Mouse (Mus musculus) small intestine, adult 2 months (tissue): Measurements from ENCODE around the gene C1qb. TPM values are rescaled to one million over a fixed set of nuclear protein-coding genes. Genes with fewer than 3 reads are reported as not detected.

Source experiments
- H3K27ac ChIP-seq: fragments of 200-500 bp; 2 replicates; pipeline ENCODE4 v1.5.1; 2012; ENCODE audit warnings: low read depth, low read length, control low read depth, inconsistent platforms; ENCODE audit not compliant: insufficient read depth
- H3K27me3 ChIP-seq: fragments of 200-500 bp; 2 replicates; pipeline ENCODE4 v1.6.1; 2012; ENCODE audit warnings: mild to moderate bottlenecking, moderate library complexity, low read length, inconsistent platforms; ENCODE audit not compliant: control insufficient read depth, insufficient read depth
- H3K36me3 ChIP-seq: fragments of 200-500 bp; 2 replicates; pipeline ENCODE4 v1.6.1; 2012; ENCODE audit warnings: mild to moderate bottlenecking, low read length, control low read depth, inconsistent platforms; ENCODE audit not compliant: control insufficient read depth, insufficient read depth
- H3K4me1 ChIP-seq: fragments of 200-500 bp; 2 replicates; pipeline ENCODE4 v1.6.1; 2012; ENCODE audit warnings: low read length, inconsistent platforms, mixed read lengths; ENCODE audit not compliant: control insufficient read depth, insufficient read depth, insufficient read length
- H3K4me3 ChIP-seq: fragments of 200-500 bp; 2 replicates; pipeline ENCODE4 v1.5.1; 2012; ENCODE audit warnings: low read depth, mild to moderate bottlenecking, control low read depth, inconsistent platforms, low read length, moderate library complexity
- CTCF ChIP-seq: fragments of 200-500 bp; IDR thresholded peaks from 2 replicates; pipeline ENCODE4 v1.5.1; 2012; ENCODE audit warnings: low read depth, mild to moderate bottlenecking, control low read depth, inconsistent platforms, low read length, moderate library complexity, mixed read lengths; ENCODE audit not compliant: insufficient replicate concordance, insufficient read length; ENCODE audit errors: extremely low read depth
- POLR2A ChIP-seq: fragments of 200-500 bp; IDR thresholded peaks from 2 replicates; pipeline ENCODE4 v1.6.1; 2012; ENCODE audit warnings: low read depth, mild to moderate bottlenecking, control low read depth, inconsistent platforms, low read length, moderate library complexity
- WGBS: fragments of 180-500 bp; shearing (Covaris S2); methylation state at CpG from one replicate; pipeline ENCODE4 v1.1.7; 2018; 5-methylcytosine and 5-hydroxymethylcytosine counted together
- polyA plus RNA-seq: library from polyadenylated mRNA; depleted of rRNA; stranded (reverse); fragments of >200 nt; gene quantifications from 2 replicates; pipeline ENCODE4 v1.2.3, GENCODE M21; 2012

C1qb gene
- polyA plus RNA-seq, 1 experiment: 71.3 TPM

GRCm38 (mm10) chr4:136863517-136863916 is 22.5 kb downstream of the C1qb start:
- Histone ChIP-seq H3K27ac (no peak overlapping the region), H3K36me3 (no peaks in the 10 kb centered on the region), H3K4me3 (no peak overlapping the region), H3K4me1 (peaks cover 6% of the 10 kb centered on the region; the same call in 1 of the 2 replicates), H3K27me3 (no peaks in the 10 kb centered on the region)
- no peak for TF ChIP-seq POLR2A
- TF ChIP-seq CTCF: no peak
- 40% methylated on average over 9 of the region's 9 CpGs for WGBS

- 89% methylated on average over 2 of the region's 2 CpGs for WGBS
- TF ChIP-seq POLR2A (no peak), CTCF (no peak)
Observed at GRCm38 (mm10) chr4:136862411-136862810, 23.6 kb downstream of the C1qb start.

GRCm38 (mm10) chr4:136861806-136862205 is 24.2 kb downstream of the C1qb start:
- Histone ChIP-seq H3K27me3 (no peaks in the 10 kb centered on the region), H3K4me1 (no peaks in the 10 kb centered on the region; the same call in 1 of the 2 replicates), H3K27ac (no peak overlapping the region), H3K4me3 (no peak overlapping the region), H3K36me3 (no peaks in the 10 kb centered on the region)
- WGBS: 15% methylated on average over 17 of the region's 17 CpGs
- TF ChIP-seq POLR2A (no peak), CTCF (no peak)

More at GRCm38 (mm10) chr4:136862411-136862810, 23.6 kb downstream of the C1qb start:
- no peaks in the 10 kb centered on the region for H3K27me3 ChIP-seq
- H3K4me3 ChIP-seq: no peak overlapping the region
- no peaks in the 10 kb centered on the region for H3K36me3 ChIP-seq
- H3K27ac ChIP-seq: no peak overlapping the region
- no peaks in the 10 kb centered on the region; the same call in 1 of the 2 replicates for H3K4me1 ChIP-seq

- H3K4me1 ChIP-seq: no peaks in the 10 kb centered on the region; the same call in 1 of the 2 replicates
- no peaks in the 10 kb centered on the region for H3K27me3 ChIP-seq
- H3K36me3 ChIP-seq: no peaks in the 10 kb centered on the region
- 87% methylated on average over 7 of the region's 7 CpGs for WGBS
- no peak overlapping the region for H3K27ac ChIP-seq
- no peak overlapping the region for H3K4me3 ChIP-seq
- TF ChIP-seq POLR2A (no peak), CTCF (peak; percentile 36; the same call in 1 of the 2 replicates)
Observed at GRCm38 (mm10) chr4:136860022-136860421, 26.0 kb downstream of the C1qb start.

- H3K27ac ChIP-seq: no peak overlapping the region
- H3K4me3 ChIP-seq: no peak overlapping the region
- WGBS: 46% methylated on average over 6 of the region's 6 CpGs
- H3K27me3 ChIP-seq: no peaks in the 10 kb centered on the region
- no peak for TF ChIP-seq POLR2A
- peak; percentile 39; the same call in 1 of the 2 replicates for TF ChIP-seq CTCF
- H3K4me1 ChIP-seq: peaks cover 11% of the 10 kb centered on the region; the same call in 1 of the 2 replicates
- H3K36me3 ChIP-seq: no peaks in the 10 kb centered on the region
Observed at GRCm38 (mm10) chr4:136855081-136855480, 30.9 kb downstream of the C1qb start.

- 0 out of 2 replicates have a peak overlapping the region, but pooled peaks have one; percentile 9 for H3K4me3 ChIP-seq
- 40% methylated on average over 12 of the region's 12 CpGs for WGBS
- H3K36me3 ChIP-seq: no peaks in the 10 kb centered on the region
- peaks cover 11% of the 10 kb centered on the region; the same call in 1 of the 2 replicates for H3K4me1 ChIP-seq
- TF ChIP-seq CTCF (no peak), POLR2A (no peak)
- no peaks in the 10 kb centered on the region for H3K27me3 ChIP-seq
- peak overlapping the region; percentile 25 for H3K27ac ChIP-seq
Observed at GRCm38 (mm10) chr4:136852989-136853388, 33.0 kb downstream of the C1qb start.

- TF ChIP-seq POLR2A: no peak
- H3K36me3 ChIP-seq: no peaks in the 10 kb centered on the region
- H3K27ac ChIP-seq: peak overlapping the region; percentile 32
- peaks cover 11% of the 10 kb centered on the region; the same call in 1 of the 2 replicates for H3K4me1 ChIP-seq
- H3K27me3 ChIP-seq: no peaks in the 10 kb centered on the region
- H3K4me3 ChIP-seq: no peak overlapping the region
- WGBS: 16% methylated on average over 5 of the region's 5 CpGs
Observed at GRCm38 (mm10) chr4:136852119-136852518, 33.9 kb downstream of the C1qb start.

GRCm38 (mm10) chr4:136848565-136848964 is 37.4 kb downstream of the C1qb start:
- Histone ChIP-seq H3K27ac (no peak overlapping the region), H3K4me3 (no peak overlapping the region), H3K36me3 (no peaks in the 10 kb centered on the region), H3K4me1 (peaks cover 16% of the 10 kb centered on the region; the same call in 1 of the 2 replicates), H3K27me3 (no peaks in the 10 kb centered on the region)
- WGBS: 82% methylated on average over 4 of the region's 4 CpGs
- no peak for TF ChIP-seq CTCF
- TF ChIP-seq POLR2A: no peak
